Mouse (Mus musculus) thymus, postnatal 36 days (tissue): ENCODE results near the gene Lgalsl.

ENCODE experiments used
- DNase-seq, 2 experiments: peaks; one replicate each; pipeline ENCODE4 v3.0.0; 2022; ENCODE audit warnings: mixed read lengths in 2 of 2

Lgalsl gene

GRCm38 (mm10) chr11:20778861-20779563 lies 51.8 kb downstream of the Lgalsl start:
- DNase-seq: no peak

GRCm38 (mm10) chr11:20778298-20778697 lies 52.6 kb downstream of the Lgalsl start:
- DNase-seq: no peak

GRCm38 (mm10) chr11:20776668-20777067 lies 54.2 kb downstream of the Lgalsl start:
- DNase-seq: no peak
